9 mouse cellular contexts compared by ENCODE assay signal in the genomic region with DNA sequence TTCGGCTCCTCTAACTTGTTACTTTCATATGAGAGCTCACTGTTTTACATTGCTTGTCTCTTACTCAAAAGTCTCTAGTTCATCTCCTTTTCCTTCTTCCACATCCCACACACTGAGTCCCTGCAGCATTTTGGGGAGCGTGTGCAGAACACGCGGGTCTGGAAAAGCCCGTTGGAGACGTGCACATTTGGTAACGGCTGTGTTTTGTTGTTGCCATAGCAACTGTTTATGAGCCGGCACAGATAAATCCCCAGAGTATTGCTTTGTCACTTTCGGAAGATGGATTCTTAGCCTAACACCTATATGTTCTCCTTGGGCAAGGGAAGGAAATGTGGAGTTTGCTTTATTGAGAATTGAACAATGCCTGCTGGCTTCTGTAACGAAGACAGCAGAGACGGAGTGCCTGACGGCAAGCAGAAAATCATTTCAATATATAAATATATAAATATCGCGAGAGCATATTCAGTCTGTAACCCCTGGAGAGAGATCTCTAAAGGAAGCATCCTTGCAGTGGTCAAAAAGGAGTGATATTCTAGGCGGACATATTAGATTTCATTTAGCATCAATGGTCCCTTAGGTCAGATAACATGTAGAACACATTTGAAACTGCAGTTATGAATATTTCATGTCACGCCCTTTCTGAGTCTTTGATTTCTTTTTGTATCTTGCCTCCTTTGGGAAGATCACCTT. TPM values are rescaled to one million over a fixed set of nuclear protein-coding genes. Genes with fewer than 3 reads are reported as not detected.
DNase-seq lines count a peak whose midpoint lies in the region; ATAC-seq and TF ChIP-seq lines count a peak whose summit lies in the region.
"Had no signal": no experiment of that assay in that cellular context is flagged by ENCODE, and none has a peak within 500 bp of the region (broad histone marks: within the 10 kb centered on the region; RNA-seq: fewer than 3 reads in every experiment).

No protein-coding gene starts in this region.

- TF ChIP-seq POLR2A in brain, embryonic 14.5 days (IDR thresholded peaks at IDR 0.05; ENCODE audit: borderline replicate concordance, extremely low read depth, insufficient read depth, insufficient read length, poor library complexity, severe bottlenecking), result no peak

- WGBS in hindbrain, embryonic 16.5 days, result 36% methylated on average over 16 of the region's 16 CpGs
- 35% methylated on average over 16 of the region's 16 CpGs for WGBS in midbrain, embryonic 14.5 days
- 84% methylated on average over 16 of the region's 16 CpGs for WGBS in heart, embryonic 11.5 days (ENCODE audit: insufficient replicate concordance)

- peak; percentile 81 for ATAC-seq in hindbrain, embryonic 16.5 days
- ATAC-seq in midbrain, embryonic 14.5 days (ENCODE audit: low FRiP score, low TSS enrichment), result no peak; the same call in 1 of the 2 replicates
- ATAC-seq in heart, embryonic 11.5 days (replicated peaks; ENCODE audit: insufficient number of reproducible peaks, low FRiP score, low TSS enrichment), result no peak

- peak; percentile 23 for DNase-seq in A20 (ENCODE audit: low read depth, low spot score)
- peak; percentile 84 for DNase-seq in brain, embryonic 14.5 days (ENCODE audit: low read depth)
- DNase-seq in midbrain, embryonic 14.5 days, result peak; percentile 85
- no peak for DNase-seq in thymus, postnatal 14 days
- no peak for DNase-seq in spleen, adult 12 weeks (ENCODE audit: low spot score)
- DNase-seq in urinary bladder, adult 18-20 months (ENCODE audit: low spot score in 2 of 2), result no peak

- no peaks in the 10 kb centered on the region for H3K36me3 ChIP-seq in hindbrain, embryonic 16.5 days (ENCODE audit: control insufficient read depth, insufficient read depth, low read length)
- H3K36me3 ChIP-seq in midbrain, embryonic 14.5 days (ENCODE audit: control insufficient read depth, insufficient read depth, low read length), result no peaks in the 10 kb centered on the region
- H3K36me3 ChIP-seq in heart, embryonic 11.5 days (ENCODE audit: control insufficient read depth, insufficient read depth, low read length), result no peaks in the 10 kb centered on the region

- H3K9me3 ChIP-seq in hindbrain, embryonic 16.5 days (ENCODE audit: control insufficient read depth, low read length), result no peaks in the 10 kb centered on the region
- H3K9me3 ChIP-seq in midbrain, embryonic 14.5 days (ENCODE audit: control insufficient read depth, low read length), result no peaks in the 10 kb centered on the region
- H3K9me3 ChIP-seq in heart, embryonic 11.5 days (replicated peaks; ENCODE audit: control insufficient read depth, low read length), result no peaks in the 10 kb centered on the region

- no peak for TF ChIP-seq CTCF in brain, embryonic 14.5 days (IDR thresholded peaks at IDR 0.05; ENCODE audit: borderline replicate concordance, extremely low read depth, insufficient read depth, insufficient read length)

- 0 out of 2 replicates have a peak overlapping the region, but pooled peaks have one; percentile 4 for H3K4me3 ChIP-seq in hindbrain, embryonic 16.5 days (ENCODE audit: low read length)
- H3K4me3 ChIP-seq in midbrain, embryonic 14.5 days (replicated peaks; ENCODE audit: low read depth, low read length), result peak overlapping the region; percentile 10; the same call in 1 of the 2 replicates
- no peak overlapping the region for H3K4me3 ChIP-seq in heart, embryonic 11.5 days (ENCODE audit: low read depth, low read length)

- no peaks in the 10 kb centered on the region for H3K27me3 ChIP-seq in hindbrain, embryonic 16.5 days (replicated peaks; ENCODE audit: control insufficient read depth, insufficient read depth, low read length)
- no peaks in the 10 kb centered on the region for H3K27me3 ChIP-seq in midbrain, embryonic 14.5 days (ENCODE audit: control insufficient read depth, insufficient read depth, low read length)
- H3K27me3 ChIP-seq in heart, embryonic 11.5 days (ENCODE audit: control insufficient read depth, insufficient read depth, low read length), result no peaks in the 10 kb centered on the region

- H3K4me2 ChIP-seq in hindbrain, embryonic 16.5 days (ENCODE audit: low read length), result peak overlapping the region; percentile 38
- H3K4me2 ChIP-seq in midbrain, embryonic 14.5 days (ENCODE audit: low read length), result peak overlapping the region; percentile 39
- no peak overlapping the region for H3K4me2 ChIP-seq in heart, embryonic 11.5 days

- H3K4me1 ChIP-seq in hindbrain, embryonic 16.5 days (ENCODE audit: control insufficient read depth, insufficient read depth, low read depth, low read length), result no peaks in the 10 kb centered on the region; the same call in 1 of the 2 replicates
- peaks cover 12% of the 10 kb centered on the region for H3K4me1 ChIP-seq in midbrain, embryonic 14.5 days (ENCODE audit: control insufficient read depth, insufficient read depth, low read length)
- H3K4me1 ChIP-seq in heart, embryonic 11.5 days (ENCODE audit: control insufficient read depth, insufficient read depth, low read length), result no peaks in the 10 kb centered on the region

- H3K9ac ChIP-seq in hindbrain, embryonic 16.5 days (ENCODE audit: low read depth, low read length), result no peak overlapping the region
- H3K9ac ChIP-seq in midbrain, embryonic 14.5 days (replicated peaks; ENCODE audit: low read length), result no peak overlapping the region
- H3K9ac ChIP-seq in heart, embryonic 11.5 days (ENCODE audit: low read depth, low read length), result no peak overlapping the region
- H3K9ac ChIP-seq: liver, embryonic 14.5 days had no signal

- peak overlapping the region; percentile 59 for H3K27ac ChIP-seq in hindbrain, embryonic 16.5 days (ENCODE audit: low read depth, low read length)
- H3K27ac ChIP-seq in midbrain, embryonic 14.5 days (replicated peaks; ENCODE audit: low read depth, low read length), result peak overlapping the region; percentile 67
- no peak overlapping the region for H3K27ac ChIP-seq in heart, embryonic 11.5 days (ENCODE audit: low read depth, low read length)
- H3K27ac ChIP-seq: liver, embryonic 14.5 days had no signal

RNA-seq across cellular contexts. Expression of a gene that starts 26.3 kb away (rescaled TPM):
- polyA plus RNA-seq in brain, embryonic 14.5 days (2012; rRNA removed), result 3.0 and 4.2 TPM in 2 replicates
- 6.8 and 8.0 TPM in 2 replicates for polyA plus RNA-seq in hindbrain, embryonic 16.5 days (2015; fragmentation: Nextera tagmentation; extraction: Ambion mirVana)
- polyA plus RNA-seq in midbrain, embryonic 14.5 days (2014; fragmentation: Nextera tagmentation; extraction: Ambion mirVana), result 3.4 and 4.3 TPM in 2 replicates
- 1.3 and 2.0 TPM in 2 replicates for polyA plus RNA-seq in heart, embryonic 11.5 days (2014; fragmentation: Nextera tagmentation; extraction: Ambion mirVana)

Comparison
In these comparisons a context has a peak if more than half of its experiments do, and no peak if none do; other contexts are left out.
1. DNase-seq: peak in A20 (single experiment), brain, embryonic 14.5 days (single experiment) and midbrain, embryonic 14.5 days (single experiment); none in thymus, postnatal 14 days (single experiment), spleen, adult 12 weeks (single experiment) and urinary bladder, adult 18-20 months (0 of 2).